Mouse (Mus musculus): ENCODE results near the gene Bmper. TPM values are rescaled to one million over a fixed set of nuclear protein-coding genes. Genes with fewer than 3 reads are reported as not detected.

The Bmper gene
- polyA plus RNA-seq, 1 experiment from 2014 or later = 7.5 TPM

- Histone ChIP-seq H3K4me2 (no peak overlapping the region), H3K4me1 (replicated peaks) (no peaks in the 10 kb centered on the region), H3K4me3 (no peak overlapping the region), H3K27me3 (no peaks in the 10 kb centered on the region), H3K9ac (no peak overlapping the region), H3K36me3 (no peaks in the 10 kb centered on the region), H3K27ac (replicated peaks) (no peak overlapping the region), H3K9me3 (no peaks in the 10 kb centered on the region)
- WGBS = 91% methylated on average over 1 of the region's 1 CpGs
- ATAC-seq (ENCODE audit: low read depth) = no peak
Observed at GRCm38 (mm10) chr9:23423748-23424147, 200.9 kb downstream of the Bmper start.

GRCm38 (mm10) chr9:23432631-23433030 is 209.8 kb downstream of the Bmper start:
- H3K4me1 ChIP-seq (replicated peaks) = no peaks in the 10 kb centered on the region
- 81% methylated on average over 2 of the region's 2 CpGs for WGBS
- no peak overlapping the region for H3K27ac ChIP-seq (replicated peaks)
- no peaks in the 10 kb centered on the region for H3K9me3 ChIP-seq
- ATAC-seq (ENCODE audit: low read depth) = no peak
- H3K36me3 ChIP-seq = no peaks in the 10 kb centered on the region
- H3K27me3 ChIP-seq = no peaks in the 10 kb centered on the region
- H3K9ac ChIP-seq = no peak overlapping the region
- H3K4me3 ChIP-seq = no peak overlapping the region
- H3K4me2 ChIP-seq = no peak overlapping the region

GRCm38 (mm10) chr9:23433238-23433637 is 210.4 kb downstream of the Bmper start:
- WGBS = 85% methylated on average over 3 of the region's 3 CpGs
- no peak overlapping the region for H3K9ac ChIP-seq
- H3K4me1 ChIP-seq (replicated peaks) = no peaks in the 10 kb centered on the region
- H3K4me2 ChIP-seq = no peak overlapping the region
- no peak overlapping the region for H3K4me3 ChIP-seq
- no peaks in the 10 kb centered on the region for H3K9me3 ChIP-seq
- no peak for ATAC-seq (ENCODE audit: low read depth)
- H3K27ac ChIP-seq (replicated peaks) = no peak overlapping the region
- H3K36me3 ChIP-seq = no peaks in the 10 kb centered on the region
- no peaks in the 10 kb centered on the region for H3K27me3 ChIP-seq

GRCm38 (mm10) chr9:23436751-23437150 is 213.9 kb downstream of the Bmper start:
- WGBS = 65% methylated on average over 6 of the region's 6 CpGs
- Histone ChIP-seq H3K4me3 (no peak overlapping the region), H3K4me1 (replicated peaks) (no peaks in the 10 kb centered on the region), H3K4me2 (no peak overlapping the region), H3K27me3 (no peaks in the 10 kb centered on the region), H3K27ac (replicated peaks) (no peak overlapping the region), H3K9ac (no peak overlapping the region), H3K9me3 (no peaks in the 10 kb centered on the region), H3K36me3 (no peaks in the 10 kb centered on the region)
- no peak for ATAC-seq (ENCODE audit: low read depth)

GRCm38 (mm10) chr9:23438662-23439061 is 215.8 kb downstream of the Bmper start:
- no peaks in the 10 kb centered on the region for H3K36me3 ChIP-seq
- H3K9me3 ChIP-seq = no peaks in the 10 kb centered on the region
- no peaks in the 10 kb centered on the region for H3K4me1 ChIP-seq (replicated peaks)
- H3K27ac ChIP-seq (replicated peaks) = no peak overlapping the region
- no peak overlapping the region for H3K4me2 ChIP-seq
- H3K9ac ChIP-seq = no peak overlapping the region
- no peak for ATAC-seq (ENCODE audit: low read depth)
- H3K27me3 ChIP-seq = no peaks in the 10 kb centered on the region
- no peak overlapping the region for H3K4me3 ChIP-seq
- 84% methylated on average over 9 of the region's 9 CpGs for WGBS

- no peak overlapping the region for H3K27ac ChIP-seq (replicated peaks)
- H3K4me3 ChIP-seq = no peak overlapping the region
- 62% methylated on average over 5 of the region's 5 CpGs for WGBS
- no peak for ATAC-seq (ENCODE audit: low read depth)
- no peak overlapping the region for H3K9ac ChIP-seq
- no peak overlapping the region for H3K4me2 ChIP-seq
- no peaks in the 10 kb centered on the region for H3K36me3 ChIP-seq
- no peaks in the 10 kb centered on the region for H3K9me3 ChIP-seq
- H3K4me1 ChIP-seq (replicated peaks) = no peaks in the 10 kb centered on the region
- H3K27me3 ChIP-seq = no peaks in the 10 kb centered on the region
Observed at GRCm38 (mm10) chr9:23442168-23442567, 219.3 kb downstream of the Bmper start.

GRCm38 (mm10) chr9:23444975-23445374 is 222.1 kb downstream of the Bmper start:
- no peaks in the 10 kb centered on the region for H3K9me3 ChIP-seq
- ATAC-seq (ENCODE audit: low read depth) = no peak
- no peak overlapping the region for H3K4me3 ChIP-seq
- 93% methylated on average over 4 of the region's 4 CpGs for WGBS
- no peaks in the 10 kb centered on the region for H3K27me3 ChIP-seq
- H3K4me1 ChIP-seq (replicated peaks) = no peaks in the 10 kb centered on the region
- no peak overlapping the region for H3K27ac ChIP-seq (replicated peaks)
- H3K9ac ChIP-seq = no peak overlapping the region
- H3K4me2 ChIP-seq = no peak overlapping the region
- H3K36me3 ChIP-seq = no peaks in the 10 kb centered on the region

- WGBS = 58% methylated on average over 7 of the region's 7 CpGs
- H3K4me1 ChIP-seq (replicated peaks) = no peaks in the 10 kb centered on the region
- no peak overlapping the region for H3K4me2 ChIP-seq
- H3K9me3 ChIP-seq = no peaks in the 10 kb centered on the region
- H3K9ac ChIP-seq = no peak overlapping the region
- ATAC-seq (ENCODE audit: low read depth) = no peak
- no peaks in the 10 kb centered on the region for H3K36me3 ChIP-seq
- no peak overlapping the region for H3K4me3 ChIP-seq
- H3K27ac ChIP-seq (replicated peaks) = no peak overlapping the region
- no peaks in the 10 kb centered on the region for H3K27me3 ChIP-seq
Observed at GRCm38 (mm10) chr9:23447271-23447961, 224.5 kb downstream of the Bmper start.

- no peak overlapping the region for H3K27ac ChIP-seq (replicated peaks)
- no peaks in the 10 kb centered on the region for H3K9me3 ChIP-seq
- 56% methylated on average over 5 of the region's 5 CpGs for WGBS
- H3K4me3 ChIP-seq = no peak overlapping the region
- no peak for ATAC-seq (ENCODE audit: low read depth)
- no peaks in the 10 kb centered on the region for H3K36me3 ChIP-seq
- H3K4me1 ChIP-seq (replicated peaks) = no peaks in the 10 kb centered on the region
- H3K9ac ChIP-seq = no peak overlapping the region
- no peak overlapping the region for H3K4me2 ChIP-seq
- no peaks in the 10 kb centered on the region for H3K27me3 ChIP-seq
Observed at GRCm38 (mm10) chr9:23453309-23453708, 230.4 kb downstream of the Bmper start.

GRCm38 (mm10) chr9:23457186-23457585 is 234.3 kb downstream of the Bmper start:
- Histone ChIP-seq H3K9ac (no peak overlapping the region), H3K27me3 (no peaks in the 10 kb centered on the region), H3K4me1 (replicated peaks) (no peaks in the 10 kb centered on the region), H3K27ac (replicated peaks) (no peak overlapping the region), H3K36me3 (no peaks in the 10 kb centered on the region), H3K4me3 (no peak overlapping the region), H3K4me2 (no peak overlapping the region), H3K9me3 (no peaks in the 10 kb centered on the region)
- no peak for ATAC-seq (ENCODE audit: low read depth)
- WGBS = 43% methylated on average over 3 of the region's 3 CpGs

- no peak overlapping the region for H3K4me2 ChIP-seq
- no peaks in the 10 kb centered on the region for H3K27me3 ChIP-seq
- no peak overlapping the region for H3K27ac ChIP-seq (replicated peaks)
- no peaks in the 10 kb centered on the region; the same call in 1 of the 2 replicates for H3K4me1 ChIP-seq (replicated peaks)
- ATAC-seq (ENCODE audit: low read depth) = no peak
- H3K9me3 ChIP-seq = no peaks in the 10 kb centered on the region
- H3K4me3 ChIP-seq = no peak overlapping the region
- H3K36me3 ChIP-seq = no peaks in the 10 kb centered on the region
- H3K9ac ChIP-seq = no peak overlapping the region
- WGBS = 49% methylated on average over 4 of the region's 4 CpGs
Observed at GRCm38 (mm10) chr9:23460721-23461120, 237.8 kb downstream of the Bmper start.

GRCm38 (mm10) chr9:23462949-23463608 is 240.2 kb downstream of the Bmper start:
- Histone ChIP-seq H3K4me3 (no peak overlapping the region), H3K27me3 (no peaks in the 10 kb centered on the region), H3K9ac (no peak overlapping the region), H3K36me3 (no peaks in the 10 kb centered on the region), H3K27ac (replicated peaks) (no peak overlapping the region), H3K9me3 (no peaks in the 10 kb centered on the region), H3K4me1 (replicated peaks) (no peaks in the 10 kb centered on the region; the same call in 1 of the 2 replicates), H3K4me2 (no peak overlapping the region)
- WGBS = 45% methylated on average over 3 of the region's 3 CpGs
- peak; percentile 82; the same call in 1 of the 2 replicates for ATAC-seq (ENCODE audit: low read depth)

Measured in neural tube, embryonic 13.5 days (tissue).